Mouse (Mus musculus): ENCODE data around the gene Olfr520. TPM values are rescaled to one million over a fixed set of nuclear protein-coding genes. Genes with fewer than 3 reads are reported as not detected.

Gene Olfr520
- polyA plus RNA-seq, 1 experiment from 2014 or later, result not detected

GRCm38 (mm10) chr7:99698576-99698975, 31.5 kb upstream of the Olfr520 start:
- Histone ChIP-seq H3K4me2 (ENCODE audit: low read depth, low read length) (no peak overlapping the region), H3K9me3 (ENCODE audit: control insufficient read depth, low read length) (no peaks in the 10 kb centered on the region), H3K36me3 (ENCODE audit: control insufficient read depth, insufficient read depth, low read length) (no peaks in the 10 kb centered on the region), H3K27ac (ENCODE audit: low read depth, low read length) (0 out of 2 replicates have a peak overlapping the region, but pooled peaks have one; percentile 4), H3K4me1 (ENCODE audit: control insufficient read depth, insufficient read depth, low read length) (no peaks in the 10 kb centered on the region), H3K27me3 (ENCODE audit: control insufficient read depth, insufficient read depth, low read length) (no peaks in the 10 kb centered on the region), H3K9ac (replicated peaks; ENCODE audit: low read depth, low read length) (no peak overlapping the region), H3K4me3 (ENCODE audit: low read depth, low read length) (no peak overlapping the region)
- WGBS, result 85% methylated on average over 3 of the region's 3 CpGs
- ATAC-seq (ENCODE audit: low read depth), result no peak

GRCm38 (mm10) chr7:99699106-99699505, 31.0 kb upstream of the Olfr520 start:
- Histone ChIP-seq H3K36me3 (ENCODE audit: control insufficient read depth, insufficient read depth, low read length) (no peaks in the 10 kb centered on the region), H3K9ac (replicated peaks; ENCODE audit: low read depth, low read length) (no peak overlapping the region), H3K4me1 (ENCODE audit: control insufficient read depth, insufficient read depth, low read length) (no peaks in the 10 kb centered on the region), H3K9me3 (ENCODE audit: control insufficient read depth, low read length) (no peaks in the 10 kb centered on the region), H3K4me3 (ENCODE audit: low read depth, low read length) (no peak overlapping the region), H3K27ac (ENCODE audit: low read depth, low read length) (no peak overlapping the region), H3K27me3 (ENCODE audit: control insufficient read depth, insufficient read depth, low read length) (no peaks in the 10 kb centered on the region), H3K4me2 (ENCODE audit: low read depth, low read length) (no peak overlapping the region)
- no peak for ATAC-seq (ENCODE audit: low read depth)
- 35% methylated on average over 3 of the region's 3 CpGs for WGBS

DNA sequence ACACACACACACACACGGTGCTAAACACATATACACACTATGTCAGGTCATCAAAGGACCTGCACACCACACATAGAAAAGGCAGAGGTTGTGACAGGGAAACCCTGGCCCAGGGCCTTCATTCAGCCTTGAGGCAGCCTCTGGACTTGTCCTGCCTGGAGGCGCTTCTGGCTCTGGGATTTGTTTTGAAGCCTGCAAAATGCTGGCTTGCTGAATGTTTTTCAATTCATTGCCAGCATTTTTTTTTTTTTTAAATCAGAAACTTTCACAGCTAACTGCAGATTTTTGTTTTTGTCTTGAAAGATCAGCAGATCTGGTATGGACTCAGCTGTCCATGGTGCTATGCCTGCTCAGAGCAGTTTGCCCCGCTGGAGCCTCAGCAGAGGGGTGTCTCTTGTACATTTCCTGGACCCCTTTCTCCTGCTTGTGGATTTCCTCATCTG, 30.3 kb upstream of the Olfr520 start:
- H3K4me3 ChIP-seq (ENCODE audit: low read depth, low read length), result no peak overlapping the region
- H3K9me3 ChIP-seq (ENCODE audit: control insufficient read depth, low read length), result no peaks in the 10 kb centered on the region
- no peak overlapping the region for H3K9ac ChIP-seq (replicated peaks; ENCODE audit: low read depth, low read length)
- H3K36me3 ChIP-seq (ENCODE audit: control insufficient read depth, insufficient read depth, low read length), result no peaks in the 10 kb centered on the region
- 74% methylated on average over 3 of the region's 3 CpGs for WGBS
- ATAC-seq (ENCODE audit: low read depth), result no peak
- H3K4me2 ChIP-seq (ENCODE audit: low read depth, low read length), result no peak overlapping the region
- H3K27me3 ChIP-seq (ENCODE audit: control insufficient read depth, insufficient read depth, low read length), result no peaks in the 10 kb centered on the region
- H3K4me1 ChIP-seq (ENCODE audit: control insufficient read depth, insufficient read depth, low read length), result no peaks in the 10 kb centered on the region
- no peak overlapping the region; the same call in 1 of the 2 replicates for H3K27ac ChIP-seq (ENCODE audit: low read depth, low read length)

- no peaks in the 10 kb centered on the region for H3K27me3 ChIP-seq (ENCODE audit: control insufficient read depth, insufficient read depth, low read length)
Measured at GRCm38 (mm10) chr7:99700641-99701040, 29.4 kb upstream of the Olfr520 start.

GRCm38 (mm10) chr7:99702201-99702600, 27.9 kb upstream of the Olfr520 start:
- H3K4me3 ChIP-seq (ENCODE audit: low read depth, low read length), result no peak overlapping the region
- WGBS, result 45% methylated on average over 6 of the region's 6 CpGs
- no peak overlapping the region for H3K27ac ChIP-seq (ENCODE audit: low read depth, low read length)
- ATAC-seq (ENCODE audit: low read depth), result no peak
- H3K36me3 ChIP-seq (ENCODE audit: control insufficient read depth, insufficient read depth, low read length), result no peaks in the 10 kb centered on the region
- no peaks in the 10 kb centered on the region for H3K4me1 ChIP-seq (ENCODE audit: control insufficient read depth, insufficient read depth, low read length)
- H3K4me2 ChIP-seq (ENCODE audit: low read depth, low read length), result no peak overlapping the region
- H3K9me3 ChIP-seq (ENCODE audit: control insufficient read depth, low read length), result no peaks in the 10 kb centered on the region
- no peak overlapping the region for H3K9ac ChIP-seq (replicated peaks; ENCODE audit: low read depth, low read length)
- no peaks in the 10 kb centered on the region for H3K27me3 ChIP-seq (ENCODE audit: control insufficient read depth, insufficient read depth, low read length)

More at GRCm38 (mm10) chr7:99700641-99701040, 29.4 kb upstream of the Olfr520 start:
- no peak for ATAC-seq (ENCODE audit: low read depth)
- 90% methylated on average over 4 of the region's 4 CpGs for WGBS
- Histone ChIP-seq H3K36me3 (ENCODE audit: control insufficient read depth, insufficient read depth, low read length) (no peaks in the 10 kb centered on the region), H3K27ac (ENCODE audit: low read depth, low read length) (no peak overlapping the region), H3K4me1 (ENCODE audit: control insufficient read depth, insufficient read depth, low read length) (no peaks in the 10 kb centered on the region), H3K9me3 (ENCODE audit: control insufficient read depth, low read length) (no peaks in the 10 kb centered on the region), H3K4me3 (ENCODE audit: low read depth, low read length) (no peak overlapping the region), H3K9ac (replicated peaks; ENCODE audit: low read depth, low read length) (no peak overlapping the region), H3K4me2 (ENCODE audit: low read depth, low read length) (no peak overlapping the region)

- no peaks in the 10 kb centered on the region for H3K27me3 ChIP-seq (ENCODE audit: control insufficient read depth, insufficient read depth, low read length)
- no peak overlapping the region for H3K4me2 ChIP-seq (ENCODE audit: low read depth, low read length)
- H3K4me3 ChIP-seq (ENCODE audit: low read depth, low read length), result no peak overlapping the region
- no peaks in the 10 kb centered on the region for H3K36me3 ChIP-seq (ENCODE audit: control insufficient read depth, insufficient read depth, low read length)
- no peak overlapping the region for H3K9ac ChIP-seq (replicated peaks; ENCODE audit: low read depth, low read length)
- no peaks in the 10 kb centered on the region for H3K9me3 ChIP-seq (ENCODE audit: control insufficient read depth, low read length)
- WGBS, result 85% methylated on average over 3 of the region's 3 CpGs
- H3K27ac ChIP-seq (ENCODE audit: low read depth, low read length), result no peak overlapping the region; the same call in 1 of the 2 replicates
- no peak for ATAC-seq (ENCODE audit: low read depth)
- no peaks in the 10 kb centered on the region for H3K4me1 ChIP-seq (ENCODE audit: control insufficient read depth, insufficient read depth, low read length)
Measured at GRCm38 (mm10) chr7:99704736-99705519, 25.1 kb upstream of the Olfr520 start.

DNA sequence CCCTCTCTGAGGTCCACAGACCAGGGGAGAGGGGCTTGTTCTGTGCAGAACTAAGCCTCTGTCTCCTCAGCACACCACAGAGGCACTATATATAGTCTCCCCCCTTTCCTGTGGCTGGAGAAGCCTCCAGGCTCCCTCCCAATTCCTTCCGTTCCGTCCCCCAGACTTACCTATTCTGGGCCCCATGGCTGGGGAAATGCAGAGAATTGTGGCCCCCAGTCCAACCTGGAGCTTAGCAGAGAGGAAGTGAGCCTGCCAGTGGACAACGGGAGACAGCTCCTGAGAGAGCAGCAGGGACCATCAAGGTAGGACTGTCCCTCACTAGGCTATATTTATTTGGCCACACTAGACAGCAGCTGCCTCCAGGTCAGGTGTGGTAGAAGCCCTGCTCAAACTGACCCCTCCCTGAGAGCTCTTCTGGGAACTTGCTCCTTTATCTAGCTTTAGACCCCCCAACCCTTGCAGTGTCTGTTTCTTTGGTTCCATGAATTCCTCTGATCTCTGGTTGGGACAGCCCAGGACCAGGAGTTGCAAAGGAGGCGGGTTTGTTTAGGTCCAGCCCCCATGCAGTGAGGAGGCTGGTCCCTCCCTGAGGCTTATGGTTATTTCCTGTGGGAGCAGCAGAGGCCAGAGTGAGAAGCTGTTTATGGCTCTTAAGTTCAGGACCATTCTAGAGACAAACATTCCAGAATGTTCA, 23.6 kb upstream of the Olfr520 start:
- H3K36me3 ChIP-seq (ENCODE audit: control insufficient read depth, insufficient read depth, low read length), result no peaks in the 10 kb centered on the region
- H3K27ac ChIP-seq (ENCODE audit: low read depth, low read length), result no peak overlapping the region
- H3K4me3 ChIP-seq (ENCODE audit: low read depth, low read length), result no peak overlapping the region
- no peak overlapping the region for H3K9ac ChIP-seq (replicated peaks; ENCODE audit: low read depth, low read length)
- WGBS, result 56% methylated on average over 4 of the region's 4 CpGs
- H3K4me1 ChIP-seq (ENCODE audit: control insufficient read depth, insufficient read depth, low read length), result no peaks in the 10 kb centered on the region
- no peak for ATAC-seq (ENCODE audit: low read depth)
- H3K9me3 ChIP-seq (ENCODE audit: control insufficient read depth, low read length), result no peaks in the 10 kb centered on the region
- H3K27me3 ChIP-seq (ENCODE audit: control insufficient read depth, insufficient read depth, low read length), result no peaks in the 10 kb centered on the region
- no peak overlapping the region for H3K4me2 ChIP-seq (ENCODE audit: low read depth, low read length)

- H3K4me1 ChIP-seq (ENCODE audit: control insufficient read depth, insufficient read depth, low read length), result no peaks in the 10 kb centered on the region
- no peaks in the 10 kb centered on the region for H3K27me3 ChIP-seq (ENCODE audit: control insufficient read depth, insufficient read depth, low read length)
- no peak overlapping the region for H3K4me2 ChIP-seq (ENCODE audit: low read depth, low read length)
- 0 out of 2 replicates have a peak overlapping the region, but pooled peaks have one; percentile 7 for H3K9ac ChIP-seq (replicated peaks; ENCODE audit: low read depth, low read length)
- 45% methylated on average over 4 of the region's 4 CpGs for WGBS
- no peak overlapping the region for H3K27ac ChIP-seq (ENCODE audit: low read depth, low read length)
- no peaks in the 10 kb centered on the region for H3K9me3 ChIP-seq (ENCODE audit: control insufficient read depth, low read length)
- no peak for ATAC-seq (ENCODE audit: low read depth)
- no peaks in the 10 kb centered on the region for H3K36me3 ChIP-seq (ENCODE audit: control insufficient read depth, insufficient read depth, low read length)
- no peak overlapping the region for H3K4me3 ChIP-seq (ENCODE audit: low read depth, low read length)
Measured at GRCm38 (mm10) chr7:99707038-99707595, 23.0 kb upstream of the Olfr520 start.

- Histone ChIP-seq H3K9ac (replicated peaks; ENCODE audit: low read depth, low read length) (no peak overlapping the region), H3K27ac (ENCODE audit: low read depth, low read length) (no peak overlapping the region), H3K4me1 (ENCODE audit: control insufficient read depth, insufficient read depth, low read length) (no peaks in the 10 kb centered on the region), H3K4me3 (ENCODE audit: low read depth, low read length) (no peak overlapping the region), H3K4me2 (ENCODE audit: low read depth, low read length) (no peak overlapping the region), H3K36me3 (ENCODE audit: control insufficient read depth, insufficient read depth, low read length) (no peaks in the 10 kb centered on the region), H3K27me3 (ENCODE audit: control insufficient read depth, insufficient read depth, low read length) (no peaks in the 10 kb centered on the region), H3K9me3 (ENCODE audit: control insufficient read depth, low read length) (no peaks in the 10 kb centered on the region)
- WGBS, result 86% methylated on average over 6 of the region's 6 CpGs
- ATAC-seq (ENCODE audit: low read depth), result no peak
Measured at GRCm38 (mm10) chr7:99707671-99708070, 22.4 kb upstream of the Olfr520 start.
